Mouse (Mus musculus): ENCODE results near the gene Ube2f. TPM values are rescaled to one million over a fixed set of nuclear protein-coding genes. Genes with fewer than 3 reads are reported as not detected.

Ube2f gene
- polyA plus RNA-seq, 1 experiment from 2014 or later, result 80.5 TPM

DNA sequence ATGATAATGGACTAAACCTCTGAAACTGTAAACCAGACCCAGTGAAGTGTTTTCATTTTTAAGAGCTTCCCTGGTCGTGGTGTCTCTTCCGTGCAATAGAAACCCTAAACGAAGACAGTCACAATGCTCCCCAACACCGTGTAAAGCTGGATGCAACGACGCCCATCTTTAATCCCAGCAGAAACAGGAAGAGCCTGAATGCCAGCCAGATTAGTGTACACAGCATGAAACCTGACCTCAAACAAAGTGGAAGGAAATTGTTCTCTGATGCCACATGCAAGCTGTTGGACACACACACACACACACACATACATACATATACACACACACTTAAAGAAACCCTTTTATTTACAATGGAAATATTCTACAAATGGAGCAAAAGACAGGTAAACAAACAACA is 19.0 kb upstream of the Ube2f start:
- no peak overlapping the region for H3K9ac ChIP-seq (ENCODE audit: low read depth, low read length)
- H3K4me1 ChIP-seq (ENCODE audit: control insufficient read depth, insufficient read depth, low read length), result no peaks in the 10 kb centered on the region
- no peaks in the 10 kb centered on the region for H3K27me3 ChIP-seq (ENCODE audit: control insufficient read depth, insufficient read depth, low read length)
- no peak overlapping the region for H3K4me2 ChIP-seq (replicated peaks; ENCODE audit: low read depth, low read length)
- H3K4me3 ChIP-seq (ENCODE audit: low read length), result no peak overlapping the region
- no peaks in the 10 kb centered on the region for H3K36me3 ChIP-seq (ENCODE audit: control insufficient read depth, insufficient read depth, low read length)
- WGBS, result 82% methylated on average over 6 of the region's 6 CpGs
- no peaks in the 10 kb centered on the region for H3K9me3 ChIP-seq (ENCODE audit: control insufficient read depth, low read length)
- no peak for ATAC-seq (ENCODE audit: low FRiP score, low TSS enrichment)
- no peak overlapping the region for H3K27ac ChIP-seq (ENCODE audit: low read depth, low read length)

- H3K9me3 ChIP-seq (ENCODE audit: control insufficient read depth, low read length), result no peaks in the 10 kb centered on the region
- no peak overlapping the region for H3K9ac ChIP-seq (ENCODE audit: low read depth, low read length)
- no peak for ATAC-seq (ENCODE audit: low FRiP score, low TSS enrichment)
- no peaks in the 10 kb centered on the region for H3K36me3 ChIP-seq (ENCODE audit: control insufficient read depth, insufficient read depth, low read length)
- no peak overlapping the region for H3K4me2 ChIP-seq (replicated peaks; ENCODE audit: low read depth, low read length)
- WGBS, result 62% methylated on average over 5 of the region's 5 CpGs
- no peak overlapping the region for H3K27ac ChIP-seq (ENCODE audit: low read depth, low read length)
- H3K4me1 ChIP-seq (ENCODE audit: control insufficient read depth, insufficient read depth, low read length), result no peaks in the 10 kb centered on the region
- H3K27me3 ChIP-seq (ENCODE audit: control insufficient read depth, insufficient read depth, low read length), result no peaks in the 10 kb centered on the region
- no peak overlapping the region for H3K4me3 ChIP-seq (ENCODE audit: low read length)
Measured at GRCm38 (mm10) chr1:91231896-91232295, 18.2 kb upstream of the Ube2f start.

DNA sequence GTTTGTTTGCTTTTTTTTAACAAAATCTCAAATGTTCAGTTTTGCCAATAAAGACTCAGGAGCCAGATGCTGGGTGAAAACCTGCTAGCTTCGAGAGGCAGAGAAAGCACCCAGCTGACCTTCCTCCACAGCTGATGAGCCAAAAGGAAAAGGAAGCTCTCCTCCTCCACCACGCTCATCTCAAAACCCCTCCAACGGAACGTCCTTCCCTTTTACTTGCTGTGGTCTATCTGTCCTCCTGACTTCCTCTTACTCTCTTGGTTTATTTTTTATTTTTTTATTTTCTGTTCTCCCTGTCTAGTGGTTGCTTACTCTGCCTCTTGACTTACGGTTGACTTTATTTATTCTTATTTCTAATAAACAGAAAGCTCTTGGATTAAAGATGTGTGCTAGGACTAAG is 14.7 kb upstream of the Ube2f start:
- Histone ChIP-seq H3K27ac (ENCODE audit: low read depth, low read length) (no peak overlapping the region), H3K4me3 (ENCODE audit: low read length) (no peak overlapping the region), H3K36me3 (ENCODE audit: control insufficient read depth, insufficient read depth, low read length) (no peaks in the 10 kb centered on the region), H3K9me3 (ENCODE audit: control insufficient read depth, low read length) (no peaks in the 10 kb centered on the region), H3K27me3 (ENCODE audit: control insufficient read depth, insufficient read depth, low read length) (no peaks in the 10 kb centered on the region), H3K4me1 (ENCODE audit: control insufficient read depth, insufficient read depth, low read length) (no peaks in the 10 kb centered on the region), H3K4me2 (replicated peaks; ENCODE audit: low read depth, low read length) (no peak overlapping the region), H3K9ac (ENCODE audit: low read depth, low read length) (no peak overlapping the region)
- WGBS, result 61% methylated on average over 5 of the region's 5 CpGs
- no peak for ATAC-seq (ENCODE audit: low FRiP score, low TSS enrichment)

DNA sequence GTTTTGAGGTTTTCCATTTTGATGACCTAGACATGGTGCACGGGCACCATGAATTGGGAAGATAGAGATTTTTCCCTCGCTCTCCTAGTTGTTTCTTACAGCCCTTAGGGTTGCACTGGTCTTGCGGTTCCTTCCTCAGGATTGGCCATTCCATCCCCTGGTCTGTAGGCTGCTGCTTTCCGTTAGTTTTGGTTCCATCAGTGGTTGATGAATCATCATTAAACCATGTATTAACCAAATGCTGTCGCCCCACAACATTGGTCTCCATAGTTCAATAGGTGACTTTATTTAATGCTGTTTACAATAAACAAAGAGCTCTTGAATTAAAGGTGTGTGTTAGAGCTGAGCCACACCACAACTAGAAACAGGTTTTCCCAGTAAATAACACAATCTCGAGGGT is 12.4 kb upstream of the Ube2f start:
- Histone ChIP-seq H3K9me3 (ENCODE audit: control insufficient read depth, low read length) (no peaks in the 10 kb centered on the region), H3K27me3 (ENCODE audit: control insufficient read depth, insufficient read depth, low read length) (no peaks in the 10 kb centered on the region), H3K4me2 (replicated peaks; ENCODE audit: low read depth, low read length) (no peak overlapping the region), H3K36me3 (ENCODE audit: control insufficient read depth, insufficient read depth, low read length) (no peaks in the 10 kb centered on the region), H3K9ac (ENCODE audit: low read depth, low read length) (no peak overlapping the region), H3K4me1 (ENCODE audit: control insufficient read depth, insufficient read depth, low read length) (no peaks in the 10 kb centered on the region), H3K4me3 (ENCODE audit: low read length) (no peak overlapping the region), H3K27ac (ENCODE audit: low read depth, low read length) (no peak overlapping the region)
- WGBS, result 82% methylated on average over 6 of the region's 6 CpGs
- ATAC-seq (ENCODE audit: low FRiP score, low TSS enrichment), result no peak

DNA sequence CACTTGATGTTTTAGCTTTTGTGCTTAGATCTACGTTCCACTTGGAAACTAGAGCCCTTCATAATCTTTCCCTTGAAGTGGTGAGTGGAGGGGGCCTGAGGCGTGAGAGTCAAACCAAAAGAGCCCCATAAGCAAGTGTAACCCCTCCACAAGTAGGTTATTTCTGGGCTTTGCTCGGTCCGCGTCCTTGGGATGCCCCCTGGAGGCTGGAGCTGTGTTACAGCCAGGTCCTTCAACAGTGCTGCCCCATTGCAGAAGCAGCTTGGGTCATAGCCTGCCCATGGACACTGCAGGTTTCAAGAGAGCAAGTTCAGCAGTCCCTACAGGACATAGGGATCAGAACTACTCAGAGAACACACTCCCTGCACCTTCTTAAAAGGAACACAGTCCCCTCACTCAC is 11.0 kb upstream of the Ube2f start:
- Histone ChIP-seq H3K4me3 (ENCODE audit: low read length) (no peak overlapping the region), H3K9me3 (ENCODE audit: control insufficient read depth, low read length) (no peaks in the 10 kb centered on the region), H3K9ac (ENCODE audit: low read depth, low read length) (no peak overlapping the region), H3K4me2 (replicated peaks; ENCODE audit: low read depth, low read length) (no peak overlapping the region), H3K27ac (ENCODE audit: low read depth, low read length) (no peak overlapping the region), H3K36me3 (ENCODE audit: control insufficient read depth, insufficient read depth, low read length) (no peaks in the 10 kb centered on the region), H3K4me1 (ENCODE audit: control insufficient read depth, insufficient read depth, low read length) (no peaks in the 10 kb centered on the region), H3K27me3 (ENCODE audit: control insufficient read depth, insufficient read depth, low read length) (no peaks in the 10 kb centered on the region)
- 23% methylated on average over 5 of the region's 5 CpGs for WGBS
- ATAC-seq (ENCODE audit: low FRiP score, low TSS enrichment), result no peak

- H3K9me3 ChIP-seq (ENCODE audit: control insufficient read depth, low read length), result no peaks in the 10 kb centered on the region
- H3K4me2 ChIP-seq (replicated peaks; ENCODE audit: low read depth, low read length), result no peak overlapping the region
- H3K36me3 ChIP-seq (ENCODE audit: control insufficient read depth, insufficient read depth, low read length), result no peaks in the 10 kb centered on the region
- no peak for ATAC-seq (ENCODE audit: low FRiP score, low TSS enrichment)
- no peaks in the 10 kb centered on the region for H3K27me3 ChIP-seq (ENCODE audit: control insufficient read depth, insufficient read depth, low read length)
- no peak overlapping the region for H3K4me3 ChIP-seq (ENCODE audit: low read length)
- H3K4me1 ChIP-seq (ENCODE audit: control insufficient read depth, insufficient read depth, low read length), result no peaks in the 10 kb centered on the region
- 82% methylated on average over 1 of the region's 1 CpGs for WGBS
- no peak overlapping the region for H3K27ac ChIP-seq (ENCODE audit: low read depth, low read length)
- no peak overlapping the region for H3K9ac ChIP-seq (ENCODE audit: low read depth, low read length)
Measured at GRCm38 (mm10) chr1:91239800-91240199, 10.3 kb upstream of the Ube2f start.

- ATAC-seq (ENCODE audit: low FRiP score, low TSS enrichment), result no peak
- H3K27ac ChIP-seq (ENCODE audit: low read depth, low read length), result no peak overlapping the region
- H3K27me3 ChIP-seq (ENCODE audit: control insufficient read depth, insufficient read depth, low read length), result no peaks in the 10 kb centered on the region
- H3K9me3 ChIP-seq (ENCODE audit: control insufficient read depth, low read length), result no peaks in the 10 kb centered on the region
- no peak overlapping the region for H3K4me2 ChIP-seq (replicated peaks; ENCODE audit: low read depth, low read length)
- no peaks in the 10 kb centered on the region for H3K4me1 ChIP-seq (ENCODE audit: control insufficient read depth, insufficient read depth, low read length)
- no peak overlapping the region for H3K4me3 ChIP-seq (ENCODE audit: low read length)
- 86% methylated on average over 1 of the region's 1 CpGs for WGBS
- no peak overlapping the region for H3K9ac ChIP-seq (ENCODE audit: low read depth, low read length)
- no peaks in the 10 kb centered on the region for H3K36me3 ChIP-seq (ENCODE audit: control insufficient read depth, insufficient read depth, low read length)
Measured at GRCm38 (mm10) chr1:91240685-91241084, 9.4 kb upstream of the Ube2f start.

GRCm38 (mm10) chr1:91241249-91241648 is 8.9 kb upstream of the Ube2f start:
- H3K4me3 ChIP-seq (ENCODE audit: low read length), result no peak overlapping the region
- H3K27ac ChIP-seq (ENCODE audit: low read depth, low read length), result no peak overlapping the region
- H3K9ac ChIP-seq (ENCODE audit: low read depth, low read length), result no peak overlapping the region
- H3K4me2 ChIP-seq (replicated peaks; ENCODE audit: low read depth, low read length), result no peak overlapping the region
- no peaks in the 10 kb centered on the region for H3K27me3 ChIP-seq (ENCODE audit: control insufficient read depth, insufficient read depth, low read length)
- no peaks in the 10 kb centered on the region for H3K36me3 ChIP-seq (ENCODE audit: control insufficient read depth, insufficient read depth, low read length)
- H3K4me1 ChIP-seq (ENCODE audit: control insufficient read depth, insufficient read depth, low read length), result no peaks in the 10 kb centered on the region
- H3K9me3 ChIP-seq (ENCODE audit: control insufficient read depth, low read length), result no peaks in the 10 kb centered on the region
- 79% methylated on average over 4 of the region's 4 CpGs for WGBS
- ATAC-seq (ENCODE audit: low FRiP score, low TSS enrichment), result no peak

GRCm38 (mm10) chr1:91248242-91248641 is 1.9 kb upstream of the Ube2f start:
- Histone ChIP-seq H3K27ac (ENCODE audit: low read depth, low read length) (no peak overlapping the region), H3K36me3 (ENCODE audit: control insufficient read depth, insufficient read depth, low read length) (no peaks in the 10 kb centered on the region), H3K4me3 (ENCODE audit: low read length) (no peak overlapping the region), H3K9me3 (ENCODE audit: control insufficient read depth, low read length) (no peaks in the 10 kb centered on the region), H3K27me3 (ENCODE audit: control insufficient read depth, insufficient read depth, low read length) (no peaks in the 10 kb centered on the region), H3K4me2 (replicated peaks; ENCODE audit: low read depth, low read length) (no peak overlapping the region), H3K4me1 (ENCODE audit: control insufficient read depth, insufficient read depth, low read length) (peaks cover 16% of the 10 kb centered on the region), H3K9ac (ENCODE audit: low read depth, low read length) (no peak overlapping the region)
- 84% methylated on average over 5 of the region's 5 CpGs for WGBS
- no peak for ATAC-seq (ENCODE audit: low FRiP score, low TSS enrichment)

DNA sequence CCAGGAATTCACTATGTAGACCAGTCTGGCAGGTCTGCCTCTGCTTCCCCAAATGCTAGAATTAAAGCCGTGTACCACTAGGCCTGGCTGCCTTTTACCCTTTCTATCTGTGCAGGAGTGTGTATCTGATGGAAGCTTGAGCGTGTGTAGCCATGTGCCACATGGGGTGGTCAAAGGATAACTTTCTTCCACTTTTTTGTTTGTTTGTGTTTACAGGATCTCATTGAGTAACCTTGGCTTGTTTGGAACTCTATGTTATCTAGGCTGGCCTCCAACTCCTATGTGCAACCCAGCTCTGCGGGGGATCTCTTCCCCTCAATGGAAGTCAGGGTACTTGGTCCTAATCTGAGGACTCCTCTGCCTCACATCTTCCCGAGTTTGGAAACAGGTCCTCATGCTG is 1.1 kb upstream of the Ube2f start:
- H3K9ac ChIP-seq (ENCODE audit: low read depth, low read length), result no peak overlapping the region; the same call in 1 of the 2 replicates
- no peak for ATAC-seq (ENCODE audit: low FRiP score, low TSS enrichment)

More for the DNA sequence above, 1.1 kb upstream of the Ube2f start:
- Histone ChIP-seq H3K27ac (ENCODE audit: low read depth, low read length) (no peak overlapping the region), H3K4me1 (ENCODE audit: control insufficient read depth, insufficient read depth, low read length) (peaks cover 16% of the 10 kb centered on the region), H3K4me2 (replicated peaks; ENCODE audit: low read depth, low read length) (peak overlapping the region; percentile 81), H3K9me3 (ENCODE audit: control insufficient read depth, low read length) (no peaks in the 10 kb centered on the region), H3K36me3 (ENCODE audit: control insufficient read depth, insufficient read depth, low read length) (no peaks in the 10 kb centered on the region), H3K4me3 (ENCODE audit: low read length) (peak overlapping the region; percentile 7; the same call in 1 of the 2 replicates), H3K27me3 (ENCODE audit: control insufficient read depth, insufficient read depth, low read length) (no peaks in the 10 kb centered on the region)
- 54% methylated on average over 4 of the region's 4 CpGs for WGBS

Measured in kidney, embryonic 14.5 days (tissue).